Mouse (Mus musculus): ENCODE measurements around the gene S100a3.

GRCm38 (mm10) chr3:90526580-90526979, 33.8 kb upstream of the S100a3 start, which contains the start of gene S100a14:
- TF ChIP-seq CTCF (IDR thresholded peaks at IDR 0.05; ENCODE audit: insufficient read depth, low read depth, low read length) = no peak
- no peak for TF ChIP-seq POLR2A (IDR thresholded peaks at IDR 0.05; ENCODE audit: insufficient read depth, low read depth, low read length)
